Mouse (Mus musculus) liver, adult 2 months (tissue): ENCODE results near the gene Galns.

Experiments
- CTCF ChIP-seq: fragments of 200-500 bp; IDR thresholded peaks from 2 replicates; pipeline ENCODE4 v1.5.1; 2011; ENCODE audit warnings: low read depth, low read length, control low read depth
- POLR2A ChIP-seq: fragments of 200-500 bp; IDR thresholded peaks from 2 replicates; pipeline ENCODE4 v1.6.1; 2011; ENCODE audit warnings: low read length, control low read depth; ENCODE audit not compliant: insufficient read depth; ENCODE audit errors: extremely low read depth

DNA sequence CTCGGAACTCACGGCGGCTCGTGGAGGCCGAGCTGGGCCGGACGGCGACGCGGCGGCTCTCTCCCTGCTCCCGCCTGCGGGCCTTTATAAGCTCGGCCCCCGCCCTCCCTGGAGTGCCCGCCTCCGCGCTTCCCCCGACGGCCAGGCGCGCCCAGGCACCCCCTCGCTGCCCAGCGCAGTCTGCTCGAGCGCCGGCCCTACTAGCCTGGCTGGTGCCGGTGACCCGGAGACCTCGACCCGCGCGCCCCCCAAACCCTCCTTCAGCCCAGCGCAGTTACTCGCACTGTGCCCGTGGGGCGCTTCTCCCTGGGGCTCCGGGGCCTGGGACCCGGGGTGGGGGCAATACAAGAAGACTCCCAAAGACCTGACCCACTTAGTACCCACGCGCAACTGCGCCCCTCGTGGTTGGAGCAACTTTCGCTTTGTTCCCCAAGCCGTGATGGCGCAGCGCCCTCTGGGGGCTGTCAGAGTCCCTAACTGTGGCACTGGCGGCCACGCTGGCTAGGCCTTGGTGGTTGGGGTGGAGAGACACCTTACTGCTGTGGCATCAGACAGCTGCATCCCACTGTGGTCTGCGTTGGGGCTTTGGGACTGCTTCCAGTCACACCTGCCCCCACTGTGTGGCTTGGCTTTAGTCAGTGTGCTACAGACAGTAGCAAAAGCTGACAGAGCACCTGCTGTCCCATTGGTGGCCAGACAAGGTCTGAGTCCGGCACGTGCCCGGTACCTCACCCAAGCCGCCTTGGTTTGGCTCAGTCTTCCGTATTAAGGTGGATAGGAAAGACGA, 59.8 kb downstream of the Galns start, which contains the start of gene Piezo1:
- TF ChIP-seq CTCF (peak; percentile 100), POLR2A (peak; percentile 70; the same call in 1 of the 2 replicates)
